Mouse (Mus musculus) common myeloid progenitor, adult 5-6 weeks (primary cell): ENCODE data around the gene Dusp1. TPM values are rescaled to one million over a fixed set of nuclear protein-coding genes. Genes with fewer than 3 reads are reported as not detected.
A peak's percentile ranks its signal among the peaks of the same experiment; 100 is the strongest.

ENCODE experiments used
- ATAC-seq: replicated peaks from 2 replicates; pipeline ENCODE4 v1.8.0; 2016; ENCODE audit warnings: low read depth, mild to moderate bottlenecking, moderate TSS enrichment, inconsistent platforms; ENCODE audit not compliant: poor library complexity, severe bottlenecking
- total RNA-seq: library from RNA; stranded (forward); fragments of 200-1000, 187-1606 nt; gene quantifications from 2 replicates; pipeline ENCODE4 v1.2.3, GENCODE M21; 2017

Gene Dusp1
- total RNA-seq, 1 experiment from 2014 or later: 84.6 TPM

- no peak for ATAC-seq
Measured at GRCm38 (mm10) chr17:26478672-26479071, 83.3 kb downstream of the Dusp1 start.

GRCm38 (mm10) chr17:26476871-26477270, 85.1 kb downstream of the Dusp1 start:
- ATAC-seq: no peak

DNA sequence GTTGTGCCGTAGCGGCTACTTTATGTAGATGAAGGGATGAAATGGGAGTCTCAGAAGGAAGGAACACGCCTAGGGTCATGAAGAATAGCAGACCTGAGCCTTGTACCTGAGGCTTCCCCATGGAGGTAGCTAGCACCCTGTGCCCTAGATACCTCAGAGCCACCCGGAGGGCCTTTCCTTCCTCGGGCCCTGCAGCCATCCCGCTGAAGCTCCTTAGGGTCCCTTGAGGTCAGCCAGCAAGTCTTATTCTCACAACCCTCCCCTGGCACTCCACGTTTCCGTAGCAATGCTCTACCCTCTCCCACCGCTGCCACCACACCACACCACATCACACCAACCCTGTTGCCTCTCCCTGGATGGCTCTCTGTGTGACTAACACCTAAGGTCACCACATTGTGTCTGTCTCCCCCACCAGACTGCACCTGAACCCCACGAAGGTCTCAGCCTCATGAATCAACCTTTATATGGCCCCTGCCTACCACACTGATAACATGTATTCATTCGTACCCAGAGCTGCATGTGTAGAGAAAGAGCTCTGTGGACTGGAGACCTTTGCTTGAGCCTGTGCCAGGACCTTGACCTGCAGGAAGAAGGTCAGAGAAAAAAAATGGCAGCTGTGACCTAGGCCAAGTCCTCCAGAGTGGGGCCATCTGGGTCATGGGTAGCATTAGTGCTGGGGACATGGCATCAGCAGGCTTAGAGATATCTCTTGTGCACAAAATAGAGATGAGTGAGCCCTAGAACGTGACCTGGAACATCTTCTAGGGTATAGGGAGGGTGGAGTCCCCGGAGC, 93.6 kb downstream of the Dusp1 start:
- ATAC-seq: no peak

GRCm38 (mm10) chr17:26467619-26468018, 94.3 kb downstream of the Dusp1 start:
- ATAC-seq: no peak

DNA sequence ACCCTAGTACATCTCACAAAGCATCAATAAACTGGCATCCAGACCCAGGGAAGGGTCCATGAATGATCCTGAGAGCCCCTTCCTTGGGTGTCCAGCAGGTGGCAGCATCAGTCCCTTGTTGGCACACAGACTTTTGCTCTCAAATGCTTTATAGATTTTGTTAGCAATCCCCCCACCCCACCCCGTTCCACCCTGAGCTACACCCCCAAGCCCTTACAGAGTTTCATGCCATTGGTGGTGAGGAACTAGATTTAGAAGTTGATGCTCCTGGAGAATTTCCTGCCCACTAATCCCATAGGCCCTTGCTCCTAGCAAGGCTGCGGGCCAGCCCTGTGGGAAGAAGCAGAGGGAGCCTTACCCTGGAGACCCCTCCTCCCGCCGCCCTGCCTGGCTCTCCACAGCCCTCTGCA, 95.2 kb downstream of the Dusp1 start:
- peak; percentile 64 for ATAC-seq

- no peak for ATAC-seq
Measured at GRCm38 (mm10) chr17:26464972-26465371, 97.0 kb downstream of the Dusp1 start.

- no peak for ATAC-seq
Measured at GRCm38 (mm10) chr17:26464481-26464880, 97.4 kb downstream of the Dusp1 start.

- no peak for ATAC-seq
Measured at GRCm38 (mm10) chr17:26463984-26464383, 97.9 kb downstream of the Dusp1 start.

- no peak for ATAC-seq
Measured at GRCm38 (mm10) chr17:26463432-26463831, 98.5 kb downstream of the Dusp1 start.

- ATAC-seq: peak; percentile 66
Measured at GRCm38 (mm10) chr17:26462634-26463170, 99.2 kb downstream of the Dusp1 start.

DNA sequence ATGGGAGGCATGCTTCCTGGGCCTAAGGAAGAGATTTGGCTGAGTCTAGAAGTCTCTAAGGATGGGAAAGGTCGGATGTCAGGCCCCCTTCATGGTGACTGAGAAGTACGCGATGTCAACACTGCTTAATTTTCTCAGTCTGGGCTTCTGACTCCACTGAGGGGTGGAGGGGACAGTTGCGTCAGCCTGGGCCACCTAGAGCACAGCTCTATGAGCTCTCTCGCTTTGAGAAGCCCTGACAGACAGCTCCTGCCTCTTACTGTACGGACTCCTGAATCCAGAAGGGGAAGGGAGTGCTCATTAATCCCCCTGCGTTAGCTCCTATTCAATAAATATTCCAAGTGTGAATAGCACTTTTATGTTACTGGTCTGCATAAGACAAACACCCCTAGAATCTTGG, 103.9 kb downstream of the Dusp1 start:
- ATAC-seq: no peak

DNA sequence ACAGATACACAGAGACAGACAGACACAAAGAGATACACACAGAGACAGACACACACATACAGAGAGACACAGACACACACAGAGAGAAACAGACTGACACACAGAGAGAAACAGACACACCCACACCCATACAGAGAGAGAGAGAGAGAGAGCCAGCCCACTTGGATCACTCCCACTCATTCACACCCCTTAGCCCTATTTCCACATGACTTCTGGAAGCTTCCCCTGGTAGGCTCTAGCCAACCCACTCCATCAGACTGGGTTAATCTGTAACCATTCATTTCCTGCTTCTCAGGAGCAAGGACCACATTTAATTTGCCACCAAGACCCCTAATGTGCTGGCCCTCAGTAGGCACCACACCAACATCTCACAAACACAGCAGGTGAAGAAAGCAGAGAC, 104.4 kb downstream of the Dusp1 start:
- no peak for ATAC-seq

Other genes starting within 250 kb of the Dusp1 start
- 2.7 and 8.5 TPM in 2 replicates for gene Neurl1b, start 147.3 kb downstream of the Dusp1 start, total RNA-seq
- gene Ergic1, start 639 bp downstream of the Dusp1 start, total RNA-seq: 44.6 and 46.9 TPM in 2 replicates
- gene Atp6v0e, start 101.1 kb upstream of the Dusp1 start, total RNA-seq: 236 and 246 TPM in 2 replicates
- gene Crebrf, start 153.5 kb upstream of the Dusp1 start, total RNA-seq: 24.3 and 33.2 TPM in 2 replicates
- 68.1 and 68.4 TPM in 2 replicates for gene Bnip1, start 218.9 kb upstream of the Dusp1 start, total RNA-seq